Mouse (Mus musculus) heart, postnatal 0 days (tissue): Measurements from ENCODE around the gene Rph3a.

Experiments
- CTCF ChIP-seq: IDR thresholded peaks from 2 replicates; pipeline ENCODE4 v1.5.1; 2016; ENCODE audit warnings: antibody characterized with exemption, control low read depth, low read depth
- EP300 ChIP-seq: IDR thresholded peaks from 2 replicates; pipeline ENCODE4 v1.6.1; 2016; ENCODE audit warnings: antibody characterized with exemption, low read depth

DNA sequence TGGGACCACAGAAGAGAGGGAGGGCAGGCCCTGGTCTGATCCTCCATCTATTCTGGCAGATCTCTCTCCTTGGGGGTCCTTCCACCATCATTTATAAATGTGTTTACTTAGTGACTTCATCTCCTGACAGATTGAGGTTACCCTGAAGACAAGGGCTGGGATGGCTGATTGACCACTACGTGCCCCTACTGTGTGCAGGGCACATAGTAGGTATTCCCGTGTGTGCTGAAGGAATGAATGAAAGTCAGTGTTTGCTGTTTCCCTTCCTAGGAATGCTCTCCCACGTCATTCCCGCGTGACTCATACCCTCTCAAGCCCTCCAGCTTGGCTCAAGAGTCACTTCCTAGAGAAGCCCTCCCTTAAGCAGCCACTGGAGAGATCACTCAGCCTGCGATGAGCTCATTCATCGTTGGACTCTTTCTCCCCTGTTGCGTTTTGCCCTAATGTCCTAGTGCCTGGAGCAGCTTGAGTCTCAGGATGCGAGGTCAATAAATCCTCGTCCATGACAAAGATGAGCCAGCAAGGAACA, 57.6 kb downstream of the Rph3a start:
- TF ChIP-seq CTCF, result no peak
- TF ChIP-seq EP300, result no peak
